Mouse (Mus musculus): Measurements from ENCODE around the gene Adam12. TPM values are rescaled to one million over a fixed set of nuclear protein-coding genes. Genes with fewer than 3 reads are reported as not detected.
"Not testable (repeated sequence)": the region's sequence is repeated elsewhere in the genome, so short reads cannot be mapped to it uniquely, and the experiment has no call there.

Adam12 gene
- polyA plus RNA-seq, 1 experiment from 2014 or later = 6.1 TPM

DNA sequence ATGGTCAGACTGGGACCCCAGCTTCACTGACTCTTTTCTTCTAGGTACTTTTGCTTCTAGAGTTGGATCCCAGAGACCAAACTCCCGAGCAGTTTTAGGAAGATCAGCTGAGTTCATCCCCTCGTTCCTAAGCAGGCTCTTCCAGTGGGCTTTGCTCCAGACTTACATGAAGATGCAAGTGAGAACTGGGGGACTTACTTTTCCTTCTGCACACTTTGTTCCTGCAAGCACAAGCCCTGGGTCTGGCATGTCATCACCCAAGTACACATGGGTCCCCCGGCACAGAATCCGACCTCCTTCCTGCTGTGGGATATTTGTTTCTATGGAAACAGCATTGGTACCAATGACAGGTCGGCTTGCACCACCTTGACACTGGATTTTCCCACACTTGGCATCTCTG is 312.6 kb downstream of the Adam12 start:
- no peak overlapping the region for H3K4me2 ChIP-seq
- no peaks in the 10 kb centered on the region for H3K36me3 ChIP-seq
- no peaks in the 10 kb centered on the region for H3K27me3 ChIP-seq
- no peak overlapping the region for H3K27ac ChIP-seq
- no peak overlapping the region for H3K9ac ChIP-seq
- H3K9me3 ChIP-seq = 0 out of 2 replicates have a peak, but pooled peaks cover 2% of the 10 kb centered on the region
- no peak for ATAC-seq (ENCODE audit: insufficient number of reproducible peaks, insufficient read depth, low FRiP score, low TSS enrichment, low read depth)
- H3K4me3 ChIP-seq = no peak overlapping the region
- WGBS = 65% methylated on average over 5 of the region's 5 CpGs
- 0 out of 2 replicates have a peak, but pooled peaks cover 2% of the 10 kb centered on the region for H3K4me1 ChIP-seq

DNA sequence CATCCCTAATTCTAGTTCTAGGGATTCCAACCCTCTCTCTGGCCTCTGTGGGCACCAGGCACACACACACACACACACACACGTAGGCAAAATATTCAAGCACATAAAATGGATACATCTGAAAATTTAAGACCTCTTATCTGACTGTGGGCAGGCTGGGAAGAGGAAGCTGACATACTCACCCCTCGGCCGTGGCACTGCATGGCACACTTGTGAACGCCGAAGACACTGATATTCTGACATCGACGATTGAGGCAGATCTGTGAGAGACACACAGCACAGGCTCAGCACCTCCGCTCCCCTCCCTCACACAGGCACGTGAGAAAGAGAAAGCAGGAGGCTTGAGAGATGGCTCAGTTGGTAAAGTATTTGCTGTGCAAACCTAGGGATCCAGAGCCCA is 315.7 kb downstream of the Adam12 start:
- H3K4me3 ChIP-seq = no peak overlapping the region
- no peak for ATAC-seq (ENCODE audit: insufficient number of reproducible peaks, insufficient read depth, low FRiP score, low TSS enrichment, low read depth)
- 0 out of 2 replicates have a peak, but pooled peaks cover 2% of the 10 kb centered on the region for H3K9me3 ChIP-seq
- no peak overlapping the region for H3K4me2 ChIP-seq
- no peaks in the 10 kb centered on the region for H3K27me3 ChIP-seq
- no peak overlapping the region for H3K27ac ChIP-seq
- 0 out of 2 replicates have a peak, but pooled peaks cover 2% of the 10 kb centered on the region for H3K4me1 ChIP-seq
- H3K36me3 ChIP-seq = no peaks in the 10 kb centered on the region
- WGBS = 88% methylated on average over 9 of the region's 9 CpGs
- H3K9ac ChIP-seq = no peak overlapping the region

DNA sequence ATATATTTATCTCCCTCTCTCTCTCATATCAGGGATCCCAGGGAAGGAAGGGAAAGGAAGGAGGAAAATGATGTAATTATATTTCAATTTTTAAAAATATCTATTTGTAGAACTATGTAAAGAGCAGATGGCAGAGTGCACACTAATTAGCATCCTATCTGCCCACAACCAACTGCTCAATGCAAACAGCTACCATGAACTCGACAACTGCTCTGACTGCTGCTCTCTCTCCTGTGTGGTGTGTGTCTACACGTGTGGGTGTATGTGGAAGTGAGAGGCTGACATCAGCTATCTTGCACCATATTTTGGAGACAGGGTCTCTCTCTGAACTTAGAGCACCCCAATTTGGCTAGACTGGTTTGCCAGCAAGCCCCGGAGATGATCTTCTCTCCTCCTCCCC is 320.1 kb downstream of the Adam12 start:
- no peak overlapping the region for H3K4me2 ChIP-seq
- no peak overlapping the region for H3K27ac ChIP-seq
- 88% methylated on average over 3 of the region's 3 CpGs for WGBS
- no peaks in the 10 kb centered on the region for H3K36me3 ChIP-seq
- H3K4me3 ChIP-seq = no peak overlapping the region
- H3K4me1 ChIP-seq = no peaks in the 10 kb centered on the region
- ATAC-seq (ENCODE audit: insufficient number of reproducible peaks, insufficient read depth, low FRiP score, low TSS enrichment, low read depth) = no peak
- no peak overlapping the region for H3K9ac ChIP-seq
- H3K9me3 ChIP-seq = 0 out of 2 replicates have a peak, but pooled peaks cover 2% of the 10 kb centered on the region
- H3K27me3 ChIP-seq = no peaks in the 10 kb centered on the region

DNA sequence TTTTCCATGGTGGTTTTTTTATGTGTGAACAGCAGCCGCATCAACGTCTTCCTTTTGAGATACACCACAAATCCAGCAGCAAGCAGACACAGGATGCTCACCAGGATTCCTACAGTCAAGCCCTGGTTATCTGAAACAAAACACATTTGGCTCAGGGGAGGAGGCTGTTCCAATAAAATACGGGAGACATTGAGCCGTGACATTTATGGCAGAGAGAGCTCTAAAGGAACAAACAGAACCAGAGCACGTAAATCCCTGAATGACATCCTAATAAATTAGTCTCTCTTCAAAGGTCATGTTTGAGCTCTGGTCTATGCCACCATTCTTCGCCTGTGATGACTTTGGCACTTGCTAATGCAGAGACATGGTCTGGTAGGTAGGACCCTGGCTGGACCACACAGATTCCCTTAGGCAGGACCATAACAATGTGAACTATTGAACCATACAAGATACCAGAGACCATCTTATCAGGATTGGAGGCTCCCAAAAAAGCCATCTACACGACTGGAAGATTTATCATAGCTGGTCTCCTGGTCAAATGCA is 322.0 kb downstream of the Adam12 start:
- H3K36me3 ChIP-seq = no peaks in the 10 kb centered on the region
- H3K9me3 ChIP-seq = peaks cover 8% of the 10 kb centered on the region
- WGBS = 80% methylated on average over 7 of the region's 7 CpGs
- no peaks in the 10 kb centered on the region for H3K27me3 ChIP-seq
- H3K4me2 ChIP-seq = no peak overlapping the region
- H3K27ac ChIP-seq = no peak overlapping the region
- no peaks in the 10 kb centered on the region for H3K4me1 ChIP-seq
- H3K9ac ChIP-seq = no peak overlapping the region
- H3K4me3 ChIP-seq = no peak overlapping the region
- ATAC-seq (ENCODE audit: insufficient number of reproducible peaks, insufficient read depth, low FRiP score, low TSS enrichment, low read depth) = no peak

DNA sequence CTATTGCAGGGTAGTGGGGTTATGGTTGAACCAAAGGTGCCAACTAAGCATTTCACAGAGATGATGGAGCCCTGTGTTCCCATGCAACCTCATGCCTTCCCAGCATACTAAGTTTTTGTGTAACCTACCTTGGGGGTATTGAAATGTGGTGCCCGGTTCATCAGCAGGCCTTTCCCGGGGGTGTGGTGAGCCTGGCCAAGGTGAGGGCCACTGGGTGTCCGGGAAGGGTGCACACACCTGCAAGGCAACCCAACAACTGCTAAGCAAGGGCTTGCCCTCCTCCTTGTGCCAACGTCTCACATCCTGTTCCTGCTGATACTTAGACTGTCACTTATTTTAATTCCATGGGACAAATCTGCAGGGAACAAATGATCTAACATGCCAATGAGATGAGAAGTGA is 323.0 kb downstream of the Adam12 start:
- 89% methylated on average over 4 of the region's 4 CpGs for WGBS
- ATAC-seq (ENCODE audit: insufficient number of reproducible peaks, insufficient read depth, low FRiP score, low TSS enrichment, low read depth) = no peak
- H3K9ac ChIP-seq = no peak overlapping the region
- peaks cover 6% of the 10 kb centered on the region for H3K9me3 ChIP-seq
- H3K4me3 ChIP-seq = no peak overlapping the region
- no peak overlapping the region for H3K27ac ChIP-seq
- H3K27me3 ChIP-seq = no peaks in the 10 kb centered on the region
- no peaks in the 10 kb centered on the region for H3K4me1 ChIP-seq
- H3K36me3 ChIP-seq = no peaks in the 10 kb centered on the region
- H3K4me2 ChIP-seq = no peak overlapping the region

DNA sequence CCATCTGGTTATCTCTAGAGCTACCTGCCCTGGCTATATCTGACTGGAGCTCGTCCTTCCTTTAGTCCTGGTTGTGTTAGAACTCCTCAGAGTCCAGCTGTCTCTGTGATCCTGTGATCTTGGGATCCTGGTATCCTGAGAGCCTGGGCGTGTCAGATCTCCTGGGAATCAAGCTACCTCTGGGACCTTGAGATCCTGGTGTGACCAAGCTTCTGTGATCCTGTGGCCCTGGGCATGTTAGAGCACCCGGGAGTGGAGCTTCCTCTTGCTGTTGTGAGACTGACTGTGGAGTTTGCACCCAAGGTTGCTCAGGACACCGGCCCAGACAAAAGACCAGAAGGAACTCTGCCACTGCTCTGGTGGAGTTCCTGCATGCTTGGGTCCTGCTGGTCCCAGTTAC is 332.6 kb downstream of the Adam12 start:
- Histone ChIP-seq H3K4me1 (no peaks in the 10 kb centered on the region), H3K9ac (no peak overlapping the region), H3K36me3 (no peaks in the 10 kb centered on the region), H3K27ac (no peak overlapping the region), H3K9me3 (no peaks in the 10 kb centered on the region), H3K27me3 (no peaks in the 10 kb centered on the region), H3K4me3 (no peak overlapping the region), H3K4me2 (no peak overlapping the region)
- WGBS = 87% methylated on average over 4 of the region's 4 CpGs
- ATAC-seq (ENCODE audit: insufficient number of reproducible peaks, insufficient read depth, low FRiP score, low TSS enrichment, low read depth) = no peak

DNA sequence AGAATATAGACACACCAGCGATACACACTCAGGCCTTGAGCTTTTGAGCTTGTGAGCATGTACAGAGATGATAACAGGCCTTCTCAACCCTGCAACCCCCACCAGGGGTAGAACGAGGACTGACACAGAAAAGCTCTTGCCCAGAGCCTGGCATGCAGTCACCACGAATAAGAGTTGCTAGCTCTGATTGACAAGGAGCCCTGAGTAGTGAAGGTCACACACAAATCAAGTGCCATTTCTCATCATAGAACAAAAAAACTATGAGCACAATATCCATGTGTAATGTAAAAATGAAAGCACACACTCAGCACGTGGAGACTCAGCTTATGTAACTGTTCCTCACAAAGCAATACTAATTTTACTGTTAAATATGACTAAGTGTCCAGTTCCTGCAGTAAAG is 340.1 kb downstream of the Adam12 start:
- no peak for ATAC-seq (ENCODE audit: insufficient number of reproducible peaks, insufficient read depth, low FRiP score, low TSS enrichment, low read depth)
- H3K4me2 ChIP-seq = no peak overlapping the region
- WGBS = 73% methylated on average over 4 of the region's 4 CpGs

DNA sequence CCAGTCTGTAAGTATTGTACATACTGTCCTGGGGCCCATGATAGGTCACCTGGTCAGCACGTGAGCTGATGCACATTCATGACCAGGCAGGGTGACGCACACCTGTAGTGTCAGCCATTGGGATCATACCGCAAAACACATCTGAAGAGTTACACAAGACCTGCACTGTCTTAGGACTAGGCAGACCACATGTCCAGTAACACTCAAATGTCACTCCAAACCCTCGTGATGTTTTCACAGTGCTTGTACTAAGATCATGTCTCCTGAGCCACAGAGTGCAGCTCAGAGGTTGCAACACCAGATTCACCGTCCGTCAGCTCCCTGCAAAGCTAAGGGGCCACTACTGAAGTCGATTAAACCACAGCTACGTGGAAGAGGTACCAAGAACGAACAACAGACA is 340.6 kb downstream of the Adam12 start:
- Histone ChIP-seq H3K27ac (no peak overlapping the region), H3K4me2 (no peak overlapping the region), H3K9ac (no peak overlapping the region), H3K9me3 (no peaks in the 10 kb centered on the region), H3K36me3 (no peaks in the 10 kb centered on the region), H3K4me1 (0 out of 2 replicates have a peak, but pooled peaks cover 3% of the 10 kb centered on the region), H3K4me3 (no peak overlapping the region), H3K27me3 (no peaks in the 10 kb centered on the region)
- 86% methylated on average over 9 of the region's 9 CpGs for WGBS
- no peak for ATAC-seq (ENCODE audit: insufficient number of reproducible peaks, insufficient read depth, low FRiP score, low TSS enrichment, low read depth)

More for the DNA sequence above, 340.1 kb downstream of the Adam12 start:
- no peak overlapping the region for H3K4me3 ChIP-seq
- H3K36me3 ChIP-seq = no peaks in the 10 kb centered on the region
- no peak overlapping the region for H3K9ac ChIP-seq
- no peaks in the 10 kb centered on the region for H3K27me3 ChIP-seq
- no peaks in the 10 kb centered on the region for H3K9me3 ChIP-seq
- no peak overlapping the region for H3K27ac ChIP-seq
- H3K4me1 ChIP-seq = 0 out of 2 replicates have a peak, but pooled peaks cover 3% of the 10 kb centered on the region

DNA sequence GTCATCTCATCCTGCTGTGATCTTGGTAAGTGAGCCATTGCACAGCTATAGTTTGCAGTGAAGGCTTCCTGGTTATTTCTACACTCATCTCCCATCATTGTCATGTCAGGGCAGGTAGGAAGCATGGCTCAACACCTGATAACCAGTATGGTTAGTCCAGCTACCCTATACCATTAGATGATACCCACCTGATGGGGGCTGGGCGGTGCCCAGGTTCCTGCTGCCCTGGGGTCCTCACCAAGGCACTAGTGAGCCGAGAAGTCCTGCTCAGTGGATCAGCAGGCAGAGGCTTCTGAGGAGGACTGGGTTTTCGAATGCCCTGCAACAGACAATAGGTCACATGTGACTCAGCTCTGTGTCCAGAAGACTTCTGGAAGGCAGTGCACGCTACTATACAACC is 342.0 kb downstream of the Adam12 start:
- Histone ChIP-seq H3K9ac (no peak overlapping the region), H3K9me3 (no peaks in the 10 kb centered on the region), H3K4me1 (0 out of 2 replicates have a peak, but pooled peaks cover 3% of the 10 kb centered on the region), H3K4me3 (no peak overlapping the region), H3K4me2 (no peak overlapping the region), H3K27ac (no peak overlapping the region), H3K27me3 (no peaks in the 10 kb centered on the region), H3K36me3 (no peaks in the 10 kb centered on the region)
- 91% methylated on average over 4 of the region's 4 CpGs for WGBS
- no peak for ATAC-seq (ENCODE audit: insufficient number of reproducible peaks, insufficient read depth, low FRiP score, low TSS enrichment, low read depth)

DNA sequence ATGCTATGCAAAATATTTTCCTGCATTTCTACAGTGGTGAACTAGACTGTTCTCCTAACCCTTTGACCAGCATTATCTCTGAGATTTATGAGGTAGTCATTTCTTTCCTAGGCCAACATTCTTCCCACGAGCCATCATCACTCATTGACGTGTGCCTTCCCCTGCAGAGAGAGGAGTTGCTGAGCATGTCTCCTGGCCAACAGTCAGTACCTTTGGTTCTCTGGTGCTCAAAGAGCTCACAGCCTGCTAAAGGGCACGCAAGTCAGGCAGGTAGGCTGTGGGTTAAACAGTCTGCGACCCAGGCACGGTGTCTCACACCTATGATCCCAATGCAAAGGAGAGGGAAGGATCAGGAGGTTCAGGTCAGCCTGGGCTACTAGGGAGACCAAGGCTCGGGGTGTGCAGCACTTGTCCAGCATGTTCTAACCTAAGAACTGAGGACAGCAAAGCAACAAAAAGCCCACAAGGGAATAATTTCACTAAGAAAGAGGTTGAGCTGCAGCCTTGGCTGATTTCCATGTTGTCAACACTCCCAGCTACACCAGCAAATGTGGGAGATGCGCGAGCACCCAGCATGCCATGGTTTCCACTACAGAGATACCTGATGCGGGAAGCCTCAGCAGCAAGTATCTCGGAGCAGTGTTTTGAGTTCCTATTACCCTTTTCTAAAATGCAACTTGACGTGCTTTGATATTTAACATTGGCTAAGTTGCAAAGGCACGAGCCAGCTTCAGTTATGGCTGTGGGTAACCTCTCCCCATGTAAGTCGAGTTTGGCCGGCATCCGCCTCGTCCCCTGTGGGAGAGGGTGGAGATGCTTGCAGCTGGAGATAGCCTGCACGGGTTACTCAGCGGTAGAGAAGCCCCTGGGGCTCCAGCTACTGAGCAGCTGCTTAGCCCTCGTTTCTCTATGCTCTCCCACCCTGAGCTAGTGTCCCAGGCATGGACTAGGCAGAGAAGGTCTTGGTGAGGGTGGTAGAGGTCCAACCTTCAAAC is 342.7 kb downstream of the Adam12 start:
- Histone ChIP-seq H3K4me3 (no peak overlapping the region), H3K9me3 (no peaks in the 10 kb centered on the region), H3K9ac (no peak overlapping the region), H3K27me3 (no peaks in the 10 kb centered on the region), H3K27ac (no peak overlapping the region), H3K4me1 (0 out of 2 replicates have a peak, but pooled peaks cover 3% of the 10 kb centered on the region), H3K4me2 (no peak overlapping the region), H3K36me3 (no peaks in the 10 kb centered on the region)
- 77% methylated on average over 19 of the region's 19 CpGs for WGBS
- no peak for ATAC-seq (ENCODE audit: insufficient number of reproducible peaks, insufficient read depth, low FRiP score, low TSS enrichment, low read depth)

DNA sequence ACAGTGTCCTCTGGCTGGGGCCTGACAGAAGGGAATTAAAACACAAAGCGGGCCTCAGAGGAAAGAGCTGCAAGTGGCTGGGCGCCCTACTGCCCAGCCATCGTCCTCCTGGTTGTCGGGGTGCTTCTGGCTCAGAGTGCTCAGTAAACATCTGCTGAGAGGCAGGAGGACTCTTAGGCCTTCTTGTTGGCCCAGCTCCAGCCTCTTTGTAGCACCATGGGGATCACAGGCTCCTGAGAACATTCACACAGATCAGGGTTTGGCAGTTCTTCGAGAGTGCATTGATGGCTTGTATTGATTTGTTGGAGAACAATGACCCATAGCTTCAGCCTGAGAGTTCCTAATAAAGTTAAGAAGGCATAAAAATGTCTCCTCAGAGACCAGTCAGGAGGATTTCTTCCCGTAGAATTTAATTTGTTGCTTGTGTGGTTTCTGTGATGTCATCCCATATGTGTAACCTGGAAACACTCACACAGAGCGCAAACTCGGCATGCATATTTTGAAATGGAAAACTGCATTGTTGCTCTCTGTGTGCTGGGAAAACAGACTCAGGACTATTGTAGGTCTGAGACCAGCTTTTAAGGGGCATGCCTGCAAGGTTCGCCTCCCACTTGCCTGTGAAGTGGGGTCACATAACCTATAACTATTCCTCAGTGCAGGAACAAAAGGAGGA is 347.1 kb downstream of the Adam12 start:
- 69% methylated on average over 5 of the region's 9 CpGs for WGBS
- not testable (repeated sequence) for ATAC-seq (ENCODE audit: insufficient number of reproducible peaks, insufficient read depth, low FRiP score, low TSS enrichment, low read depth); H3K36me3 ChIP-seq; H3K9ac ChIP-seq; H3K4me2 ChIP-seq; H3K4me3 ChIP-seq; H3K27me3 ChIP-seq; H3K9me3 ChIP-seq
- Histone ChIP-seq H3K27ac (0 out of 2 replicates have a peak overlapping the region, but pooled peaks have one; percentile 44), H3K4me1 (peaks cover 10% of the 10 kb centered on the region)
